Mouse (Mus musculus) forebrain, embryonic 12.5 days (tissue): ENCODE data around the gene Scn8a. TPM values are rescaled to one million over a fixed set of nuclear protein-coding genes. Genes with fewer than 3 reads are reported as not detected.

Source experiments
- ATAC-seq: fragments of 200-750 bp; cut with Nextera tagmentation; 2 replicates; pipeline ENCODE4 v1.8.0; 2017; ENCODE audit warnings: moderate TSS enrichment; ENCODE audit not compliant: low FRiP score
- H3K27ac ChIP-seq: fragments of 300-500 bp; sonication (generic); 2 replicates; pipeline ENCODE4 v1.5.1; 2016; ENCODE audit warnings: mild to moderate bottlenecking
- H3K27me3 ChIP-seq: fragments of 300-500 bp; sonication (generic); 2 replicates; pipeline ENCODE4 v1.6.1; 2016; ENCODE audit warnings: mild to moderate bottlenecking
- H3K36me3 ChIP-seq: fragments of 300-500 bp; sonication (generic); replicated peaks from 2 replicates; pipeline ENCODE4 v1.6.1; 2016; ENCODE audit warnings: mild to moderate bottlenecking
- H3K4me1 ChIP-seq: fragments of 300-500 bp; sonication (generic); 2 replicates; pipeline ENCODE4 v1.6.1; 2016
- H3K4me2 ChIP-seq: fragments of 300-500 bp; sonication (generic); 2 replicates; pipeline ENCODE4 v1.6.1; 2016; ENCODE audit warnings: mild to moderate bottlenecking, moderate library complexity
- H3K4me3 ChIP-seq: fragments of 300-500 bp; sonication (generic); replicated peaks from 2 replicates; pipeline ENCODE4 v1.5.1; 2016; ENCODE audit warnings: mild to moderate bottlenecking
- H3K9ac ChIP-seq: fragments of 300-500 bp; sonication (generic); 2 replicates; pipeline ENCODE4 v1.6.1; 2016; ENCODE audit warnings: mild to moderate bottlenecking
- H3K9me3 ChIP-seq: fragments of 300-500 bp; sonication (generic); 2 replicates; pipeline ENCODE4 v1.6.1; 2016
- WGBS: fragments of 180-500 bp; shearing (Covaris S2); methylation state at CpG from one replicate; pipeline ENCODE4 v1.1.7; 2016; 5-methylcytosine and 5-hydroxymethylcytosine counted together
- polyA plus RNA-seq: library from polyadenylated mRNA; unstranded; fragments of >200 nt; fragmentation: Nextera tagmentation; extraction: Ambion mirVana; gene quantifications from 2 replicates; pipeline ENCODE4 v1.2.1, GENCODE M21; 2016

Scn8a gene
- polyA plus RNA-seq, 1 experiment from 2014 or later, result 20.7 TPM

DNA sequence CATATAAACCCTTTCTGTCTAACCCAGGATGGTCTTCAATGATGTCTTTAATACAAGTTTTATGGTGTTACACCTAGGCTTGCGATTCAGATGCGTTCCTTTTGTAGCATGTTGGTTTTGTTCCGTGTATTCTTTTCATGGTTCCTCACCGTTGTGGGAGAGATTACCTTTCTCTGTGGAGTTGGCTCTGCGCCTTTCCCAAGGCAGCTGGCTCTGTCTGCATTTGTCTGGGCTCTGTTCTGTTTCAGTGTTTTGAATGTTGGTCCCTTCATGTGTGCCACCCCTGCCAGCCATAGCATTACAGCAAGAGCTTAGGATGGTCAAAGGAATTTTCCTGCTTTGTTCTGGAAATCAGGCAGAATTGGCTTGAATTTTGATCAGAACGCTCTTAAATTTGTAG is 14.8 kb downstream of the Scn8a start:
- Histone ChIP-seq H3K4me1 (peaks cover 5% of the 10 kb centered on the region; the same call in 1 of the 2 replicates), H3K9ac (no peak overlapping the region), H3K4me3 (no peak overlapping the region), H3K9me3 (0 out of 2 replicates have a peak, but pooled peaks cover 4% of the 10 kb centered on the region), H3K36me3 (no peaks in the 10 kb centered on the region), H3K27ac (no peak overlapping the region), H3K27me3 (no peaks in the 10 kb centered on the region), H3K4me2 (no peak overlapping the region)
- no peak for ATAC-seq
- WGBS, result 91% methylated on average over 6 of the region's 6 CpGs

DNA sequence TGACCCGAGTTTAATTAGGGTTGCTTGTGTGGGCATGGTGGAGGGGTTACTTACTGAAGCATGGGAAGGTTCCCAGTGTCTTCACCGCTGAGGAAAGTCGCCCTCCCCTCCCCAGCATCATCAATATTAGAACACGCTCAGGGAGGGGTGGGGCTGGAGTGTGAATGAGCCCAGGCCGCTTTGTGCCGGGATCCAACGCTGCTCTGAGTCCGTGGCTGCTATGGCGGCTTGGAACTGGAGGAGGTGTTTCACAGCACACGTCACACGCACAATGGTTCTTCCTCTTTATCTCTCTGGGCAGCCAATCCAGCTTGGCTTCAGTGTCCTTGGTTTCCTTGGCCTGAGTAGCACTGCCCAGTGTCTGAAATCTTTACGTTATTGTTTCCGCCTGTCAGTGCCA is 22.3 kb downstream of the Scn8a start:
- peaks cover 11% of the 10 kb centered on the region for H3K36me3 ChIP-seq
- 57% methylated on average over 13 of the region's 13 CpGs for WGBS
- peaks cover 12% of the 10 kb centered on the region; the same call in 1 of the 2 replicates for H3K9me3 ChIP-seq
- no peak overlapping the region for H3K27ac ChIP-seq
- H3K4me3 ChIP-seq, result no peak overlapping the region
- peaks cover 4% of the 10 kb centered on the region for H3K4me1 ChIP-seq
- ATAC-seq, result 0 out of 2 replicates have a peak, but pooled peaks have one; percentile 44
- H3K9ac ChIP-seq, result no peak overlapping the region
- no peaks in the 10 kb centered on the region for H3K27me3 ChIP-seq
- 0 out of 2 replicates have a peak overlapping the region, but pooled peaks have one; percentile 2 for H3K4me2 ChIP-seq

DNA sequence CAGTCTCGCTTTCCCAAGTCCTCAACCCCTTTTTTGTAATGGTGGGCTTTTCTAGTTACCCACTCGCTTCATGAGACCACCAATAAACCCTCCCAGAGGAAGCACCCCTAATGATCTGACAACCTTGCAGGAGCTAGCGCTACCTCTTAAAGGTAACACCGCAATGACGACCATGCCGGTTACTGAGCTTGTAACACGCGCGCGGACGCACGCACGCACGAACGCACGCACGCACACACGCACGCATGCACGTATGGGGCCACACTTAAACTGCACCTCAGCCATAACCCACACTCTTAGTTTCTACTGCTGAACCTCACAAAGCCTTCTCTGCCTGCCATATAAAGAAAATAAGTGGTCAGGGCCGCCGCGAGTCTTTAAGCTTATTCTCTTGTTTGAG is 26.8 kb downstream of the Scn8a start:
- 98% methylated on average over 23 of the region's 23 CpGs for WGBS
- Histone ChIP-seq H3K36me3 (peaks cover 13% of the 10 kb centered on the region), H3K4me1 (peaks cover 4% of the 10 kb centered on the region), H3K9ac (no peak overlapping the region), H3K27ac (no peak overlapping the region), H3K9me3 (peaks cover 12% of the 10 kb centered on the region; the same call in 1 of the 2 replicates), H3K4me2 (no peak overlapping the region), H3K27me3 (no peaks in the 10 kb centered on the region), H3K4me3 (no peak overlapping the region)
- ATAC-seq, result no peak

DNA sequence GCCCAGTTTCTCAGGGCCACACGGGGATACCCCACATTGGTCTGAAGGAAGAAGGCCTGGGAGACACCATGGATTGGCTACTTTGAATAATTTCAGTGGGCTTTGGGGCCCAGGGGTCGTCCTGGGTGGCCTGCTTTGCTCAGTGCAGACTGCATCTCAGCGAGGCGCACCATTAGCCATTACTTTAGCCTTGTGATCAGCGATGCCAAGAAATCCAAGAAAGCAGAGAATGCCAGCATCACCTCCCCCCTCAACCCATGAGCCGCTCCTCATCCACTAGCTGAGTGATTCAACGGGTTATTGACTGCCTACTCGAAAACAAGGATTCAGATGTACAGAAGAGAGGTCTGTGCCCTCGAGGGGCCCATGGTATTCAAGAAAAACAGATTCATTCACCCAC is 34.2 kb downstream of the Scn8a start:
- Histone ChIP-seq H3K27me3 (no peaks in the 10 kb centered on the region), H3K36me3 (peaks cover 7% of the 10 kb centered on the region; the same call in 1 of the 2 replicates), H3K27ac (no peak overlapping the region), H3K4me3 (no peak overlapping the region), H3K4me2 (no peak overlapping the region), H3K4me1 (peaks cover 13% of the 10 kb centered on the region), H3K9me3 (no peaks in the 10 kb centered on the region), H3K9ac (no peak overlapping the region)
- no peak for ATAC-seq
- 65% methylated on average over 9 of the region's 9 CpGs for WGBS

DNA sequence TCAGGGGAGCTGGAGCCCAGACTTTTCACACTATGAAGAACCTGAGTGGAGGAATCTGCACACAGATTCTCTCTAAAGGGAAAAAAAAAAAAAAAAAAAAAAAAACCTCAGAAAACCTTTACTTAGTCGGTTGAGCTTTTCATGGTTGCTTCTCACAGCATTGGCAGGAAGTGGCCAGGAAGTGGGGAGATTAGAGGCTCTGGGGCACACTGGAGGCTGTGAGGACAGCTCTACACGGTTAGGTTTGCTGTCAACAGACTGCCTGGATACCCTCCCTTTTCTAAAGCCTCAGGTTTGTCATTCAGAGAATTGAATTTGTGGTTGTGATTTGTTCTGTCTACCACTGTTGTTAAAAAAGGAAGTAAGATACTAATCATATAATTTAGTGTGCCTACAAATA is 35.3 kb downstream of the Scn8a start:
- 44% methylated on average over 2 of the region's 2 CpGs for WGBS

DNA sequence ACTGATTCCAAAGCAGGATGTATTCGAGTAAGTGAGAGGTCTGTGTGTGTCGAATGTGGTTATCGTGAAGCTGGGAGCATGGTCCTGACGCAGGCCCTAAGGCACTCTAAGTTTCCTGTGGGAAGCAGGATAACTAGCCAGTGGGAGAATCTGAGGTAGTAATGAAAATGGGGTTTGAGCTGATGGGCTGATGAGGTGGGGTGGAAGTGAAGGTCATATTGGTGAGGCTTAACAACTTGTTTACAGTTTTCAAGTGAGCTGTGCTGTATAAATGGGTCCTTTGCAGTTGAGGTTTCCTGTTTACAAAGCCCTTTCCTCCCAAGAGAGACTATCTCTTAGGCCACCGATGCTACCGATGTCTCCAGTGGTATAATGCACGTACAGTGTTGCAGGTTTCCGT is 36.1 kb downstream of the Scn8a start:
- Histone ChIP-seq H3K27ac (no peak overlapping the region), H3K4me2 (no peak overlapping the region), H3K4me1 (peaks cover 32% of the 10 kb centered on the region), H3K4me3 (no peak overlapping the region), H3K9me3 (no peaks in the 10 kb centered on the region), H3K27me3 (no peaks in the 10 kb centered on the region), H3K36me3 (peaks cover 4% of the 10 kb centered on the region; the same call in 1 of the 2 replicates), H3K9ac (no peak overlapping the region)
- WGBS, result 86% methylated on average over 8 of the region's 8 CpGs
- no peak for ATAC-seq

More for the DNA sequence above, 35.3 kb downstream of the Scn8a start:
- Histone ChIP-seq H3K27ac (no peak overlapping the region), H3K4me3 (no peak overlapping the region), H3K27me3 (no peaks in the 10 kb centered on the region), H3K9ac (no peak overlapping the region), H3K4me2 (no peak overlapping the region), H3K4me1 (peaks cover 25% of the 10 kb centered on the region), H3K36me3 (peaks cover 7% of the 10 kb centered on the region; the same call in 1 of the 2 replicates), H3K9me3 (no peaks in the 10 kb centered on the region)
- ATAC-seq, result no peak

DNA sequence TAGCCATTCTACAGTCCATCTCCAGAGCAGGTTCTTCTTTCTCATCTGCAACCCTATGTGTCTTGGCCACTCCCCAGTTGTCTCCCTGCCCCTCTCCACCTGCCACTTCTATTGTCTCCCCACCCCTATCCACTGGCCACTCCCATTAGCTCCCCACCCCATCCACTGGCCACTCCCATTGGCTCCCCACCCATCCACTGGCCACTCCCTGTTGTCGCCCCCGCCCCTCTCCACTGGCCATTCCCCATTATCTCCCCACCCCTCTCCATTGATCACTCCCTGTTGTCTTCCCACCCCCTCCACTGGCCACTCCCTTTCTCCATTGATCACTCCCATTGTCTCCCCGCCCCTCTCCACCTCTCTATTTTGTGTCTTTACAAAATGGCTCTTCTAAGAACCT is 39.2 kb downstream of the Scn8a start:
- 30% methylated on average over 3 of the region's 3 CpGs for WGBS
- H3K9me3 ChIP-seq, result no peaks in the 10 kb centered on the region
- peak overlapping the region; percentile 77 for H3K27ac ChIP-seq
- peaks cover 38% of the 10 kb centered on the region for H3K4me1 ChIP-seq
- no peaks in the 10 kb centered on the region for H3K36me3 ChIP-seq
- no peaks in the 10 kb centered on the region for H3K27me3 ChIP-seq
- H3K9ac ChIP-seq, result no peak overlapping the region
- H3K4me3 ChIP-seq, result no peak overlapping the region
- H3K4me2 ChIP-seq, result no peak overlapping the region
- peak; percentile 44; the same call in 1 of the 2 replicates for ATAC-seq

DNA sequence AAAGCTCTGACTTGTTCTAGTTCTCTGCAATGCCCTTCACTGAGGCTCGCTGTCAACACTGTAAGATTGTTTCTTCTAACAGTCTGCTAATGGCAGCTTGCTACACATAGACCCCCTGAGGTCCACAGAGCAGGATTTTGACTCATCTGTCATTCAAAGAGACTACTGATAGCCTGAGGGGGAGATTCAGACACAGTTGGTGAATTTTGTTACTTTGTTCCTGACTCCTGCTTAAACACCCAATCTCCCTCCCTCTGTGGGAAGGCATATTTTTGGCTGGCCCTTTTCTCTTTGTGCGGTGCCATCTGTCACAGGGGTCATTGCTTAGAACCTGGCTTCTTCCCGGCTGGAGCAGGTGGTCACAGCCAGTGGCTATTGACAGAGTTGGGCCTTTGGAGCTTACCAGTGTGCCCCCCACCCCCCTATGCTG is 40.1 kb downstream of the Scn8a start:
- peak overlapping the region; percentile 77 for H3K27ac ChIP-seq
- no peaks in the 10 kb centered on the region for H3K9me3 ChIP-seq
- no peaks in the 10 kb centered on the region for H3K36me3 ChIP-seq
- WGBS, result 15% methylated on average over 3 of the region's 3 CpGs
- ATAC-seq, result peak; percentile 57
- no peaks in the 10 kb centered on the region for H3K27me3 ChIP-seq
- H3K9ac ChIP-seq, result no peak overlapping the region
- H3K4me1 ChIP-seq, result peaks cover 38% of the 10 kb centered on the region
- no peak overlapping the region for H3K4me3 ChIP-seq
- H3K4me2 ChIP-seq, result no peak overlapping the region; the same call in 1 of the 2 replicates

DNA sequence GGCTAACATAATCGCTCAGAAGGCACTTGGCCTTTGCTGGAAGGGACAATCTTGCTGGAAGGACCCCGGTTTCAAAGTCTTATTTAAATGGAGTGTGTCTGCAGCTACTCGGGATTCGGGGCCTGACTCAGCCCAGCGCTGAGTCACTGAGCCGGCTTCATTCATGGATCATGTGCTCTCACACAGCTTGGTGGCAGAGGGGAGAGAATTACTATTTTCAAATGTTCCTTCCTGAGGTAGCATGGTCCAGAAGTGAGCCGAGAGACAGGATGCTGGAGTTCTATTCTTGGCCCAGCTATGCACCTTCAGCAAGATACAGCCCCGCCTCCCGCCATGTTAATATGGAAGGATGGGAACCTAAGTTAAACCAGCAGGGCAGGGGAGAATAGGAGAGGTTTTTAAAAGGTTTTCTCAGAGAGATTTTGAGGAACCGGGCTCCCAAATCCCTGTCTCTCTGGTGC is 40.8 kb downstream of the Scn8a start:
- no peak overlapping the region for H3K4me2 ChIP-seq
- no peak overlapping the region for H3K9ac ChIP-seq
- no peaks in the 10 kb centered on the region for H3K9me3 ChIP-seq
- peak; percentile 40 for ATAC-seq
- H3K4me3 ChIP-seq, result no peak overlapping the region
- peaks cover 42% of the 10 kb centered on the region for H3K4me1 ChIP-seq
- 45% methylated on average over 10 of the region's 10 CpGs for WGBS
- peak overlapping the region; percentile 77 for H3K27ac ChIP-seq
- H3K36me3 ChIP-seq, result no peaks in the 10 kb centered on the region
- no peaks in the 10 kb centered on the region for H3K27me3 ChIP-seq

DNA sequence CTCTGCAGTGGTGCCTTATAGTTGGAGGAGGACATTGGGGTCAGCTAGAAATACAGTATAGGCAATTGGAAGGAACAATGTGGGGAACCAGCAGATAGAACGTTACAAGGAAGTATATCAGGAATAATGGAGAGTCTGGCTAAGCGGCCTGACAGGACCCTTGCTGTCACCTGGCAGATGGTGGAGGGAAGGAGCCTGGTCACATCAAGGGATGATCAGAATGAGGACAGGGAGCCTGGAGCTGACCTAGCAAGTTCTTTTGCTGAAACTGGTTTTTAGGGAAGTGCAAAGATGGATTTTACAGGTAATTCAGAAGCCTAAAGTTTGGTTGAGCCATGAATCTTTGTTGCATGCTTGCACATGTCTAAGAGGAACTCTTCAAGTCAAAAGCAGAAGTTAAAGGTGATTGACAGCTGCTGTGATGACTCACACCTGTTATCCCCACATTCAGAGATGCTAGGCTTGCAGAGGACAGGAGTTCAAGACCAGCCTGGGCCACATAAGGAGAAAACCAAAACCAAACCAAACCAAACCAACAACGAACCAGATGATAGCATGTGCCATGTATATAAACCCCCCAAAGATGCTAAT is 43.1 kb downstream of the Scn8a start:
- Histone ChIP-seq H3K9me3 (no peaks in the 10 kb centered on the region), H3K27ac (no peak overlapping the region), H3K4me3 (no peak overlapping the region), H3K27me3 (no peaks in the 10 kb centered on the region), H3K9ac (no peak overlapping the region), H3K4me1 (peaks cover 42% of the 10 kb centered on the region), H3K4me2 (no peak overlapping the region), H3K36me3 (no peaks in the 10 kb centered on the region)
- 82% methylated on average over 3 of the region's 3 CpGs for WGBS
- ATAC-seq, result no peak

DNA sequence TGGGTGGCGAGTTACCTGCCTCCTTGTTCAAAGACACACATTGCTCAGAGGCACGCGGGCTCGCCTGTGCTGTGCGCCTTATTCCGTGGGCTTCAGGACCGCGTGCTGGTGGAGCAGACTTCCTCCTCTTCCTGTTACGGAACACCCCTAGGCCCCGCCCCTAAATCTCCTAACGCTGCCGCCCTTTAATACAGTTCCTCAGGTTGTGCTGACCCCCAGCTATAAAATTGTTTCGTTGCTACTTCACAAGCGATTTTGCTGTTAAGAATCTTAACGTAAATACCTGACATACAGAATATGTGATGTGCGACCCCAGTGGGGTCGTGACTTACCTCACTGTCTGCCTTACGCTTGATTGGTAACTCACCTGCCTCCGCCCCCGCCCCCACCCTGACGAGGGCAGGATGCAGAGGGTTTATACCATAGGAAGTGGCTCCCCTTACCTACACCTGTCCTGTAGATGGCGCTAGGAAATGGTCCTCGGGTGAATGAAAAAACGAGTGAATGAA is 45.1 kb downstream of the Scn8a start:
- no peaks in the 10 kb centered on the region for H3K36me3 ChIP-seq
- H3K9me3 ChIP-seq, result no peaks in the 10 kb centered on the region
- 4% methylated on average over 24 of the region's 24 CpGs for WGBS
- H3K4me3 ChIP-seq, result peak overlapping the region; percentile 28
- H3K27ac ChIP-seq, result no peak overlapping the region
- H3K4me1 ChIP-seq, result peaks cover 40% of the 10 kb centered on the region
- H3K4me2 ChIP-seq, result peak overlapping the region; percentile 52
- peak; percentile 56; the same call in 1 of the 2 replicates for ATAC-seq
- H3K9ac ChIP-seq, result no peak overlapping the region
- H3K27me3 ChIP-seq, result no peaks in the 10 kb centered on the region

DNA sequence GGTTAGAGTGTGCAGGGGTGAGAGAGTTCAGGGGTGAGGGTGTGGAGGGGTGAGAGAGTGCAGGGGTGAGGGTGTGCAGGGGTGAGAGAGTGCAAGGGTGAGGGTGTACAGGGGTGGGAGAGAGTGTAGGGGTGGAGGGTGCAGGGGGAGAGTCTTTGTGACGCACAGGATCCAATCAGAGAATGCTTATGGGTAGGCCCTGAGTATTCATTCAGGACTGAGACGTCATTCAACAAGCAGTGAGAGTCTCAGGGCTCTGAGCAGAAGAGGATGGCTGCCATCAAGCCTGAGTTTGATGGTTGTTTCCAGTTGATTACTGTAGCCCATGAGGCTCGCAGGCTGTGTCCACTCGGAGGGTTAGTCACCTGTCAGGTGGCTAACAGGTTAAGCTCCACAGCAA is 48.4 kb downstream of the Scn8a start:
- Histone ChIP-seq H3K9ac (no peak overlapping the region), H3K4me2 (no peak overlapping the region), H3K4me1 (peaks cover 30% of the 10 kb centered on the region), H3K36me3 (no peaks in the 10 kb centered on the region), H3K9me3 (no peaks in the 10 kb centered on the region), H3K4me3 (no peak overlapping the region), H3K27ac (no peak overlapping the region), H3K27me3 (no peaks in the 10 kb centered on the region)
- WGBS, result 54% methylated on average over 4 of the region's 4 CpGs
- no peak for ATAC-seq

DNA sequence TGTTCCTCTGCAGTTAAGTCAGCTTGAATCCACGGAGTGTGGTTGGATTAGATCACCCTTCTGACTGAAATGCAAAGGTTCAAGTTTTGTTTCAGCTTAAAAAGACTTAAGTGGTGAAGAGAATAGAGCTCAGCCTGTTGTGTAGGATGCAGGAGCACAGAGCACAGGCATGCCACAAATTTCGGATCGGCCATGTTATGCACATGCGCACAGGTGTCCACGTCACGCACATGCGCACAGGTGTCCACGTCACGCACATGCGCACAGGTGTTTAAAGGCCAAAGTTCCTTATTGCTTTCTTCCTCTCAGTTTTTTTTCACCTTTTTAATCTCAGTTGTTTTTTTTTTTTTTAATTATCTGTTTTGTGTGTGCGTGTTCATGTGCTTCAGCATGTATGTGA is 52.6 kb downstream of the Scn8a start:
- Histone ChIP-seq H3K4me2 (no peak overlapping the region), H3K9ac (no peak overlapping the region), H3K36me3 (no peaks in the 10 kb centered on the region), H3K9me3 (no peaks in the 10 kb centered on the region), H3K27ac (no peak overlapping the region), H3K4me3 (no peak overlapping the region), H3K4me1 (peaks cover 33% of the 10 kb centered on the region), H3K27me3 (no peaks in the 10 kb centered on the region)
- 92% methylated on average over 11 of the region's 11 CpGs for WGBS
- ATAC-seq, result no peak
